ENCODE assay signal across 35 mouse cellular contexts in the genomic region with DNA sequence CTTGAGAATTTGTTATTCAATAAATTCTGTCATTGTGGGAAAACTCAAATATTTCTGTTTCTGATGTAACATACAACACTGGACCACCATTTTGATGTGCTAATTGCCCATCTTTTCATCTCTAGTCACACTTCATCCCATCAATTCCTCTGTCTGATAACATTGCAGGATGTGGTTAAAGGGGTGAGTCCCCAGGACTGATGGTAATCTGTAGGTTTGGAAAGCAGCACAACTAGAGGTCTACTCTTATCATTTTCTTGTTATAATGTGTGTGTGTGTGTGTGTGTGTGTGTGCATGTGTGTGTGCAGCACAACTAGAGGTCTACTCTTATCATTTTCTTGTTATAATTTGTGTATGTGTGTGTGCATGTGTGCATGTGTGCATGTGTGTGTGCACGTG.
"Had no signal": no experiment of that assay in that cellular context is flagged by ENCODE, and none has a peak within 500 bp of the region (broad histone marks: within the 10 kb centered on the region; RNA-seq: fewer than 3 reads in every experiment).

No protein-coding gene starts in this region.

- H3K27ac ChIP-seq: heart, embryonic 10.5 days; heart, embryonic 13.5 days; heart, embryonic 15.5 days; hindbrain, embryonic 10.5 days; hindbrain, embryonic 12.5 days; hindbrain, embryonic 13.5 days; hindbrain, embryonic 14.5 days; hindbrain, embryonic 15.5 days; hindbrain, postnatal 0 days; intestine, embryonic 15.5 days; kidney, embryonic 15.5 days; kidney, postnatal 0 days; layer of hippocampus, adult 2 months had no signal

- H3K4me3 ChIP-seq: heart, embryonic 10.5 days; heart, embryonic 12.5 days; heart, embryonic 13.5 days; heart, embryonic 15.5 days; hindbrain, embryonic 10.5 days; hindbrain, embryonic 12.5 days; hindbrain, embryonic 13.5 days; hindbrain, embryonic 15.5 days; intestine, embryonic 15.5 days; kidney, embryonic 15.5 days; layer of hippocampus, adult 2 months had no signal

- H3K4me2 ChIP-seq: heart, embryonic 11.5 days; heart, embryonic 12.5 days; heart, embryonic 13.5 days; heart, embryonic 15.5 days; hindbrain, embryonic 12.5 days; hindbrain, embryonic 13.5 days; hindbrain, embryonic 14.5 days; hindbrain, embryonic 15.5 days; intestine, embryonic 15.5 days; kidney, embryonic 15.5 days had no signal

- ATAC-seq: hindbrain, embryonic 16.5 days; hindbrain, postnatal 0 days; inflammation-experienced regulatory T-cells, adult 6 months; intestine, embryonic 15.5 days; intestine, embryonic 16.5 days; intestine, postnatal 0 days had no signal

- DNase-seq: heart, postnatal 10 days; heart, postnatal 14 days; heart, postnatal 36 days; heart, postnatal 4 days; kidney, adult 11 months; kidney, adult 18-20 months; kidney, adult 2 months; kidney, adult 8-10 months; kidney, adult 9 months; kidney, postnatal 10 days; kidney, postnatal 14 days; kidney, postnatal 25 days; kidney, postnatal 36 days; kidney, postnatal 4 days; layer of hippocampus, adult 9-11 months; layer of hippocampus, postnatal 36 days had no signal

- H3K27me3 ChIP-seq: heart, embryonic 12.5 days; heart, embryonic 13.5 days; heart, embryonic 15.5 days; hindbrain, embryonic 12.5 days; hindbrain, embryonic 13.5 days; hindbrain, embryonic 15.5 days; intestine, embryonic 15.5 days; kidney, embryonic 15.5 days had no signal

- H3K4me1 ChIP-seq: heart, embryonic 10.5 days; heart, embryonic 12.5 days; heart, embryonic 13.5 days; heart, embryonic 15.5 days; hindbrain, embryonic 10.5 days; hindbrain, embryonic 12.5 days; hindbrain, embryonic 15.5 days; intestine, embryonic 15.5 days; kidney, embryonic 15.5 days had no signal

- H3K9me3 ChIP-seq: heart, embryonic 10.5 days; heart, embryonic 15.5 days; hindbrain, embryonic 10.5 days; hindbrain, embryonic 12.5 days; hindbrain, embryonic 13.5 days; hindbrain, embryonic 15.5 days; intestine, embryonic 15.5 days; kidney, embryonic 15.5 days had no signal

- H3K36me3 ChIP-seq: heart, embryonic 10.5 days; heart, embryonic 12.5 days; heart, embryonic 13.5 days; heart, embryonic 15.5 days; hindbrain, embryonic 10.5 days; hindbrain, embryonic 12.5 days; hindbrain, embryonic 13.5 days; hindbrain, embryonic 15.5 days; intestine, embryonic 15.5 days; kidney, embryonic 15.5 days had no signal

- H3K9ac ChIP-seq: heart, embryonic 12.5 days; heart, embryonic 13.5 days; heart, embryonic 15.5 days; hindbrain, embryonic 12.5 days; hindbrain, embryonic 13.5 days; hindbrain, embryonic 14.5 days; hindbrain, embryonic 15.5 days; intestine, embryonic 15.5 days; kidney, embryonic 15.5 days had no signal
